Mouse (Mus musculus) cortical plate, adult 2 months (tissue): ENCODE results near the gene 4931409K22Rik. TPM values are rescaled to one million over a fixed set of nuclear protein-coding genes. Genes with fewer than 3 reads are reported as not detected.

Source experiments
- H3K27ac ChIP-seq: fragments of 200-500 bp; 2 replicates; pipeline ENCODE4 v1.5.1; 2012; ENCODE audit warnings: low read length, control low read depth, inconsistent platforms; ENCODE audit not compliant: insufficient read depth
- H3K4me1 ChIP-seq: fragments of 200-500 bp; 2 replicates; pipeline ENCODE4 v1.6.1; 2011; ENCODE audit warnings: low read length; ENCODE audit not compliant: control insufficient read depth, insufficient read depth
- H3K4me3 ChIP-seq: fragments of 200-500 bp; 2 replicates; pipeline ENCODE4 v1.5.1; 2011; ENCODE audit warnings: mild to moderate bottlenecking, low read length, control low read depth; ENCODE audit not compliant: insufficient read depth
- CTCF ChIP-seq: fragments of 200-500 bp; IDR thresholded peaks from 2 replicates; pipeline ENCODE4 v1.5.1; 2011; ENCODE audit warnings: mild to moderate bottlenecking, control low read depth, low read length; ENCODE audit not compliant: insufficient read depth; ENCODE audit errors: extremely low read depth
- POLR2A ChIP-seq: fragments of 200-500 bp; IDR thresholded peaks from 2 replicates; pipeline ENCODE4 v1.6.1; 2011; ENCODE audit warnings: mild to moderate bottlenecking, low read length, control low read depth; ENCODE audit not compliant: insufficient read depth; ENCODE audit errors: extremely low read depth
- polyA plus RNA-seq: library from polyadenylated mRNA; depleted of rRNA; stranded (reverse); fragments of >200 nt; gene quantifications from 2 replicates; pipeline ENCODE4 v1.2.3, GENCODE M21; 2012; rRNA removed

The 4931409K22Rik gene
- 0.04 and 0.11 TPM in 2 replicates for polyA plus RNA-seq

DNA sequence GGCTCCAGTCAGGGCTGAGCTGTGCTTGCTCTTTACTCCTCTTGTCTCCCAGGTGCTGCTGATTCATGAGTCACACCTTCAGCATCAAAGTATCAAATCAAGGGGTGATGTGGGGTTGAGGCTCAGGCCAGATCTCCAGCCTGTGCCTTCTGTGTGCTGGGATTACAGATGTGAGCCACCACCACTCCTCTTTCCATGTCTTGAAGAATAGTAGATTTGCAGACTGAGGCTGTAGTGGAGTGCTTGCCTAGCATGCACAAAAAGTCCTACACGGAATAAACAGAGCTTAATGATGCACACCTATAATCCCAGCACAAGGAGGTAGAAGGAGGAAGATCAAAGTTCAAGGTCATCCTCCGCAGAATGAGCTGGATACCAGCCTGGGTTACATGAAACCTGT, at the start of gene 4931409K22Rik:
Gene 4931409K22Rik, minus strand, starts transcription at position 101 of the 400 bp plus-strand sequence.
- no peak for TF ChIP-seq POLR2A
- no peak for TF ChIP-seq CTCF
- no peak within 1 kb of the TSS for H3K27ac ChIP-seq

DNA sequence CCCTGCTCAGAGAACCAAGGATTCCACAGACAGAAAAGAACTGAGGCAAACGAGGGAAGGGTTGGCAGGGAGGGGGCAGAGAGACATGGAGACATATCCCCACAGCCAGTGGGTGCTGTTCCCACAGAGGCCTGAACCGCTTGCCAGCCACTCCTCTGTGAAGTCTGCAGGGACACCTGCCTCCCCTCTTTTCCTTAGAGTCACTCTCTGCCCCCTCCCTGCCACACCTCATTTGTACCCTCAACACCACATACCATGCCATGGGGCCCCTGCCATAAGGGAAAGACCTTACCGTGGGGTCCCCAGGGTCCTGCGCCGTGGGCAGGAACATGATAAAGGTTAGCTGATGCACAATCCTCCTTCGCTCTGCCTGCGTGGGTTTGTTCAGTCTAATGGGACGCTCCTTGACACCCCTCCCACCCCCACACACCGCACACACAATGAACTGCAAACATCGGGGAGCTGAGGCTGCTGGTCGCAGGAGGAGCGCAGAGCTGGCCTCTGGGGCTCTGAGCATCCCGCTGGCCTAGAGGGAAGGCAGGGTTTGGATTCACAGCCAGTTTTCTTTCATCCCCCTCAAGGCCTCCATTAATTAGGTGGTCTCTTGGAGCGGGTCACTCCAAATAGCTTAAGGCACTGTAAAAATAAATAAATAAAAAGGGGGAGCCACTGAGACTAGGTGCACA, 49.5 kb upstream of the 4931409K22Rik start:
- H3K4me1 ChIP-seq = peaks cover 3% of the 10 kb centered on the region; the same call in 1 of the 2 replicates

More for the DNA sequence above, at the start of gene 4931409K22Rik:
- Histone ChIP-seq H3K4me1 (no peaks in the 10 kb centered on the region), H3K4me3 (no peak within 1 kb of the TSS)

DNA sequence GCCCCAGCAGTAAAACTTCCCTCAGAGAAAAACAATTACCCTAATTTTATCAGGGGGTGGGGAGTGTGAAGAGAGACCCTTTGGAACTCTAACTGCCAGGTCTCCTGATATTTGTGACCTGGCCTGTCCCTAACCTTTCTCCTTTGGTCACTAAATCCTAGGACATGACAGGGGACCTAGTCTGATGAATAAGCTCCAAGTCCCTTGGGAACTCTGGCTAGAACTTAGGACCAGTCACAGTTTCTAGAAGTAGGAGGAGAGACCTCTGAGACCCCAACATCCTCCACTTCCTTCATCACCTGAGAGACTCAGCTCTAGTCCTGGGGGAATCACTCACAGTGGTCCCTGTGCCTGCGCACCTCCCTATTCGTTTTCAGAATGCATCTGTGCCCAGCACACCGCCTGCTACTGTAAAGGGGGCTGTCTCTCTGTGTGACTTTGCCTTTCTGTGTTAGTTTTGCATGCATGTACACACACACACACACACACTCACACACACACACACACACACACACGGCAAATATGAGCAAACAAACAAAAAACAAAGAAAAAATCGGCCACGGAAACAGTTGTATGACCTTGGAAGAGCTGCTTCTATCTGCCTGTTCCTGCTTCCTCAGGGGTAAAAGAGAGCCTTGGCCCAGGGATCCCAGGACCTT, 48.8 kb upstream of the 4931409K22Rik start:
- peak overlapping the region; percentile 89; the same call in 1 of the 2 replicates for H3K27ac ChIP-seq
- peaks cover 3% of the 10 kb centered on the region; the same call in 1 of the 2 replicates for H3K4me1 ChIP-seq
- H3K4me3 ChIP-seq = peak overlapping the region; percentile 35
- no peak for TF ChIP-seq POLR2A
- TF ChIP-seq CTCF = no peak

More for the DNA sequence above, 49.5 kb upstream of the 4931409K22Rik start:
- Histone ChIP-seq H3K4me3 (peak overlapping the region; percentile 35; the same call in 1 of the 2 replicates), H3K27ac (no peak overlapping the region)
- TF ChIP-seq CTCF (no peak), POLR2A (no peak)

DNA sequence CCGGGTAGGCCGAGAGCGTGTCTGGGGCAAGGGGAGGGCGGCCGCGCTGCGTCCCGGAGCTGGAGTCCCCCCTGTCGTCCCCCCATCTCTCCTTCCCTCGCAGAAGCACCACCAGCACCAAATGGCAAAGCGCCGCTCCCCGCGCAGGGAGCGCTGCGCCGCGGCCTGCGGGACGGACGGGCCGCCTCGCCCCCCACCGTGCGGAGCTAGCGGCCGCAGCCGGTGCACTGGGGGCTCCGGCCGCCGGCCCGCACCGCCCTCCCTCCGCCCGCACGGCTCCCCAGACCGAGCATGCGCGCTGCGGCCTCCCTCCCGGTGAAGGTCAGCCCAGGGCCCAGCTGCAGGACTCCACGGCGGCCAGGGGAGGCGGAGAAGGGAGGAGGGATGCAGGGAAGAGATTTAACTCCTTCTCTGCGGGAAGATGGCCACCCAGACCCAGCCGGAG, 48.1 kb upstream of the 4931409K22Rik start:
- peak overlapping the region; percentile 35 for H3K4me3 ChIP-seq
- H3K27ac ChIP-seq = peak overlapping the region; percentile 89
- peaks cover 3% of the 10 kb centered on the region; the same call in 1 of the 2 replicates for H3K4me1 ChIP-seq
- TF ChIP-seq CTCF (no peak), POLR2A (0 out of 2 replicates have a peak, but pooled peaks have one; percentile 16)

DNA sequence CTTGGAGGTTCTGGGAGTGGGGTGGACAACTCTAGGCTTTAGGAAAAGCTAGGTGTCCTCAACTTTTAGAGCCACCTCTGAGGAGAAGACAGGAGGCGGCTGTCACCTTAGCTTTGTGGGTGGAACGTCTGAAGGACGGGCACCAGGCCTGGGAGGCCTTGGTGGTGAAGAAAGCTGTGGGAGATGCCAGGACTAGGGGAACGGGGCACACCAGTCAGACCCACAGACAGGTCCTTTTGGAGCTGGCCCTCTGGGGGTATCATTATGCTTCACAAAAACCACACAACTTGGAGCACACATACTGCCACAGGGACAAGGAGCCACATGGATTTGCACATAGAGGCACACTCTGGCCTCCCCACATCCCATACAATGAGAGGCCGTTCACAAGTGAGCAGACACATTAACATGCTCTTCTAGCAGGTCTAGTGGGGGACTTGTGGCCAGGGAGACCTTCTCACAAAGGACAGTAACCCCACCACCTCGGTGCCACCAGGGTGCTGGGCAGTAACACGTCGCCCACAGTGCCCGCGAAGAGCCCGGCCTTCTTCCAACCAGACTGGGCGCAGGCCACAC, 47.6 kb upstream of the 4931409K22Rik start:
- Histone ChIP-seq H3K4me3 (peak overlapping the region; percentile 35), H3K4me1 (peaks cover 3% of the 10 kb centered on the region; the same call in 1 of the 2 replicates), H3K27ac (peak overlapping the region; percentile 89)
- TF ChIP-seq POLR2A = no peak

DNA sequence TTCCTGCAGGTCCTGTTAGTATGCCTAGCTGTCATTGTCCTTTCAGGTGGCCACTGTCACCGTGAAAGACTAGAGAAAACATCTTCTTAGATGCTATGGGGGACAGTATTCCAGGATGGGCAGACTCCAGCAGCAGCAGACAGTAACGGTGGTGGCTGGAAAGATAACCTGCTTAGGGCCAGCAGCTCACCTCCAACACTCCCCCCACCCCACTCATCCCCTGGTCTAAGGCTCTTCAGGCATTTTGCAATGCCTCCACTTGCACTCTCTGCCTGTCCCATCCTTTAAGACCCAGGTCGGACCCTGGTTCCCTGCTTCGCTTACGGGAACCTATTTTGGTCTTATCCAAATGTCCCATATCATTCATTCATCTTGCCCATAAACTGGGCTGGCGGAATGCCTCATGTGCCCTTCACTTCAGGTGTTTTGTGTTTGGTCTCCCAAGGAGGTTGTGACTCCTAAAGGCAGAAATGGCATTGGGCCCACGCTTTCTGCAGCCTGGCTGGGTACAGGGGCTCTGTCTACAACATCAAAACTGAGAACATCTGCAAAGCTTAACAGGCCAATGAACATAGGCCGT, 46.9 kb upstream of the 4931409K22Rik start:
- TF ChIP-seq CTCF = no peak
- no peak for TF ChIP-seq POLR2A
- Histone ChIP-seq H3K4me3 (no peak overlapping the region), H3K27ac (0 out of 2 replicates have a peak overlapping the region, but pooled peaks have one; percentile 6), H3K4me1 (peaks cover 3% of the 10 kb centered on the region; the same call in 1 of the 2 replicates)

DNA sequence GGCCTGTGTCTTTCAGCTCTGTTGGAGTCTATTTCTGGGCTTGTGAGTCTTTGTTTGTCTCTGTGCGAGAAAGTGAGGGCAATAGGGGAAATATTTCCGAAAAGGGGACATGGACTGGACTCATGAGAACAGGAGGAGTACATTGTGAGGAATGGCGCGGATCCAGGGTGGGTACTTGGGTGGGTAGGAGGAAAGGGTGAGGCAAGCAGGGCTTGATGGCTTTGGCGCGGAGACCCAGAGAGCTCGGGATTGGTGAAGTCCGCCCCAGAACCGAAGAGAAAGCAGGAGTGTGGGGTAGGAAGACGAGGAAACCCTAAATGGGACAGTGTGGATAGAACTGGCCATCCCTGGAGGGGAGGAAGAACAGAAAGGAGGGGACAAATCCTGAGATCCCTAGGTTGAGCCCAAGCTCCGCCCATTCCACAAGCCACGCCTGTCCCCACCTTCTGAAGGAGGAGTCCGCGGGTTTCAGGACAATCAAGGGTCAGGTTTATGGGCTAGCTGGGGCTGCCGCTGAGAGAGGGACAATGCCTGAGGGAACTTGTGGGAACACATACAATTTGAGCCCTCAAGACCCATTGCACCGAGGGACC, 46.2 kb upstream of the 4931409K22Rik start:
- no peak for TF ChIP-seq CTCF
- TF ChIP-seq POLR2A = peak; percentile 62; the same call in 1 of the 2 replicates
- peak overlapping the region; percentile 57 for H3K27ac ChIP-seq
- peaks cover 8% of the 10 kb centered on the region for H3K4me1 ChIP-seq
- H3K4me3 ChIP-seq = peak overlapping the region; percentile 35

DNA sequence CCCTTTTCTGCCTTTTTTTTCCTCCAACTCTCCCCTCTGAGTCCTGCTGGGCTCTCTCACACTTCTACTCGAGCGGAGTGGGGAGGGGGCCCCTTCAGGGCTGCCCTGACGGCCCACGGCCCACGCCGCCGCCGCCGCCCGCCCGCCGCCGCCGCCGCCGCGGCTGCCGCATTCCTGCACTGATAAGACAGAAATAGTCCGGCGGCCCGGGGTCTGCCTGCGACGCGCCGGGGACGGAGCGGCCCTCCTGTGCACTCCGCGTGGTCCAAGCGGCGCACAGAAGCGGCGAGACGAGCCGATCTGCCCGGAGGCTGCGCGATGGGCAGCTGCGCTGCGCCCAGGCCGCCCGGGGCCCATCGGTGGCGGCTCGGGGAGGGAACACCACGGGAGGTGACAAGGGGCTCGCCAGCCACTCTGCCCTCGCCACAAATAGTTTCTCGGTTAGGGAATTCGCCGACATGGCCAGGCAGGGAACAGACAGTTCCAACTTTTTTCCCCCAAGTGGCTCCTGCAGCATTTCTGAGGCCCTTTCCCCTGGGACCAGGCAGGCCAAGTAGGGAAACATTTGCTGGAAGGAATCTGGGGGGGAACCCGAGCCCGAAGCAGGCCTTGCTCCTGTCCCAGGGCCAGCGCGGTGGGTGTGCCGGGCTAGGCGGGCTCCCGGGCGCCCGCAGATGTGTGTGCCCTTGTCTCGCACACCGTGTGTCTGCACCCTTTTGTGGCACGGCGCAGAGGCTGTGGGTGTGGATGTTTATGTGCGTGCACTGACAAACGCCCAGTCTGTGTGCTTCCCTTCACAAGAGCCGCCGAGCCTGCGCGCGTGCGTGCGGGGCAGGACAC, 45.5 kb upstream of the 4931409K22Rik start:
- no peak for TF ChIP-seq CTCF
- TF ChIP-seq POLR2A = peak; percentile 55; the same call in 1 of the 2 replicates
- Histone ChIP-seq H3K4me3 (peak overlapping the region; percentile 35), H3K4me1 (peaks cover 10% of the 10 kb centered on the region)

More for the DNA sequence above, 45.5 kb upstream of the 4931409K22Rik start:
- peak overlapping the region; percentile 57 for H3K27ac ChIP-seq
